Mouse (Mus musculus) lung, postnatal 14 days (tissue): ENCODE results near the gene Ank3.

Experiments
- DNase-seq: peaks from one replicate; pipeline ENCODE4 v3.0.0; 2021

Ank3 gene

DNA sequence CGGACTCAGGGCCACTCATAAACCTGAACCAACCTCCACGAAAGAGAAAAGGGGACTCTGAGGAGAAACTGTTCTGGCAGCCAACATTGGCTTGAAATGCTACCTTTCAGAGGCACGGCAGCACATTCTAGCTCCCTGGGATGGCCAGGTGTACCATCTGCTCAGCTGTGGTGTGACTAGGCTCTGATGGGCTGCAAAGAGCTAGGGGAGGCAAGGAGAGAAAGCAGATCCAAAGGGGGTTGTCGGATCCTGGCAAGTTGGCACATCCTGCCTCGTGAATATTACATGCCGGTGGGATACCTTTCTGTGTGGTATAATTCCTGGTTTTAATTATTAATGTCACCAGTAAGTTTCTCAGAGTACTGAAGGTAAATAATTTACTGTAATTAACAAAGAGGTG lies 548.5 kb downstream of the Ank3 start:
- DNase-seq: no peak

DNA sequence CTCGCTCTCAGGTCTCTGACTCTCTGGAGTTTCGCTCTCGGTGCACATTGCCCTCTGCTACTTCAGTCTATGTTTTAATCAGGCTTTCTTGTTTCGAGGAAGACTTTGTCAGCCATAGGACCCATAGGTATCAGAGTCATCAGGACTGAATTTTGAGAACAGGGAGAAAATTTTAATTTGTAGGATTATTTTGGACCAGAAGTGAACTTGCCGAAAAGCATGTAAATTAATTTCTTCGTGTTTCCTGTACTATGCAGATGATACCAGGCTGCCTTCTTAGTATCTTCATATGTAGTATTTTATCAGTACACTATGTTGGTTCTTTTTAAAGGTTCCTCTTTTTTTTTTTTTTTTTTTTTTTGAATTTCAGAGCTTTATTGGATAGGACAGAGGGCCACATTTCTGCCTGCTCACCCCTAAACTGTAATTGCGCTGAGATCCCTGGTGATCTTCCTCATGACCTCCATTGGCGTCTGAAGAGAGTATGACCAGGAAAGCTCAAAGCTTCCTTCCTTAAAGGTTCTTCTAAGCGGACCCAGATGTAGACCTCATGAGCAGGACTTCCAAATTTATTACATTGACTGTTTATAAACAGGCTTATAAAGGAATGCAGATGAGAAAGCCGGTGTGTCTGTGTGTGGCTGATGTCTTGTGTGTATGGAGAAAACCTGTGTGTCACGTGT lies 551.8 kb downstream of the Ank3 start:
- no peak for DNase-seq

- DNase-seq: no peak
Measured at GRCm38 (mm10) chr10:69950919-69951236, 552.3 kb downstream of the Ank3 start.

DNA sequence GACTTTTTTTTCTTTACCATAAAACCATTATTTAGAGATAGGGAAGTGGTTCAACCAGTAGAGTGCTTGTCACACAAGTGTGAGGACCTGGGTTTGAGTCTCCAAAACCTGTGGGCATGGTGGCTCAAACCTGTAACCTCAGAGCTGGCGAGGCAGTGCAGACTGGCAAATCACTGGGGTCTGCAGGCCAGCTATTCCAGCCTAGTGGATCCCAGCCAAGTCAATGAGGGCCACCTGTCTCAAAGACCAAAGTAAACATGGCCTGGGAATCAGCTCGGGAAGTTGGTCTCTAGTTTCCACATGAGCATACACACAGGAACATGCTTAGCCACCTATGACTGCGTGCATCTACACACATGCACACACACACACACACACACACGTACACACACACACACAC lies 552.9 kb downstream of the Ank3 start:
- DNase-seq: no peak

DNA sequence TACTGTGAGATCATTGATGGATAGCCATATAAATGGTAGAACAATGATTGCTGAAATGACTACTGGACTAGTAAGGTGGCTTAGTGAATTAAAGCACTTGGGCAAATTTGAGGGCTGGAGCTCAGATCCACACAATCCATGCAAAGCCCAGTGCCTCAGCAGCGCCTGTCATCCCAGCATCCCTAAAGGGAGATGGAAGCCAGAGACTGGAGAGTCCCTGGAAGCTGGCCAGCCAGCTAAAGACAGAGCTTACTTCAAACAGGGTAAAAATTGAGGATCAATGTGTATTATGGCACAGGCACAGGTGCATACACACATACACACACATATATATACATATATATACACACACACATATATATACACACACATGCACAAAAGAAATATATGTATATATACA lies 553.7 kb downstream of the Ank3 start:
- no peak for DNase-seq

DNA sequence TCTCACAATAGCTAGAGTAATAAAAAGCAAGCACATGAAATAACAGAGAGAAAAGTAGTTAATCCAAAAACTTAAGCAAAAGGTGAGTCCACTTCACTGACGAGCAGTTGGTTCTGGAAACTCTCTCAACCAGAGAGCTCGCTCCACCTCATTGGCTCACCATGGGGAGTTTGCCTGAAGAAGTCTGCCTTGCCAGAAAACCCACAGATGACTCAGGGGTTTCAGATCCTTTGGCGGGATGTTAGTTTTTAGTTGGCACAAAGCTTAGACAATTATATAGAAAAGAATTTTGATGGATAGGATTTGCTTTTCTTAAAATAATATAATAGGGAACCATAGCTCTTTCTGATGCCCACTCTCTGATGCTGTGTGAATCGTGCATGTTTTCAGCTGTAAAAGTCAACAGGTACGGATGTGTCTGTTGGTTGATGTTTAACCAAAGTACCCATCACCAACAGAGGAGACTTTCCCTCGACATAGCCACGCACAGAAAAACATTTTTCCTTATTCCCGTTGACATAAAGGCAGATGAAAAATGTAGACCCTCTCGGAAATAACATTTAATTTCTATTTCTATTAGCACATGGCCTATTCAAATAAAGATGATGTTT lies 556.2 kb downstream of the Ank3 start:
- no peak for DNase-seq

- DNase-seq: no peak
Measured at GRCm38 (mm10) chr10:69962226-69962625, 563.7 kb downstream of the Ank3 start.

- DNase-seq: no peak
Measured at GRCm38 (mm10) chr10:69962976-69963375, 564.4 kb downstream of the Ank3 start.

DNA sequence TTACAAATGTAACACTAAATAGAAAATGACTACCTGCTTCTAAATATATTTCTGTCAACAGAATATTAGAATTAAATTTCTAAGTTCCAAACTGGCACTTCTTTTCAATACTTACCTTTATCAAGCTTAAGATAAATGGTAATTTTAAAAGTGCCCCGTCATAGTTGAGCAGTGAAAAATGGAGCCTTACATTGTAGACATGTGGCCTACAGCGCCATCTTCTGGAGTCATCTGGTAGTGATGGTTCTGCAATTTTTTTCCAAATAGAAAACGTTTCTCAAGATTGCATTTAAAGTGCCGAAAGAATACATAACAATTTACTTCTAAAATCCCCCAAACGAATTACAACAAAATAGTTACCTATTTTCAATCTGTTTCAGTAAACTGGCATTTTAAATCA lies 566.0 kb downstream of the Ank3 start:
- DNase-seq: peak; percentile 63

GRCm38 (mm10) chr10:69965085-69965484 lies 566.5 kb downstream of the Ank3 start:
- DNase-seq: no peak

- no peak for DNase-seq
Measured at GRCm38 (mm10) chr10:69967994-69968393, 569.4 kb downstream of the Ank3 start.

DNA sequence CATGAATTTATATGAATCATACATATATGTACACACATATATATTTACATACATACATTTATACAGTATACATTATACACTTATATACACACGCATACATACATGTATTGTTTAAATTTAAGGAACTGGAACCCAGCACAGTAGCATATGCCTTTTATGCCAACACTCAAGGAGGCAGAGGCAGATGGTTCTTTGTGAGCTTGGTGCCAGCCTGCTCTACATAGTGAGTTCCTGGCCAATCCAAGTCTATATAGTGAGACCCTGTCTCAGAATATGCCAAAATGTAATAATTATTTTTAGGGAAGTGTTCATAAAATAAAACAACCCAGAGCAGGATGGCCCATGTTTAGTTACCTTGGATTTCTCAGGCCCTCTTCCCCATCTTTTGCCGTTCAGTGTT lies 581.1 kb downstream of the Ank3 start:
- no peak for DNase-seq

DNA sequence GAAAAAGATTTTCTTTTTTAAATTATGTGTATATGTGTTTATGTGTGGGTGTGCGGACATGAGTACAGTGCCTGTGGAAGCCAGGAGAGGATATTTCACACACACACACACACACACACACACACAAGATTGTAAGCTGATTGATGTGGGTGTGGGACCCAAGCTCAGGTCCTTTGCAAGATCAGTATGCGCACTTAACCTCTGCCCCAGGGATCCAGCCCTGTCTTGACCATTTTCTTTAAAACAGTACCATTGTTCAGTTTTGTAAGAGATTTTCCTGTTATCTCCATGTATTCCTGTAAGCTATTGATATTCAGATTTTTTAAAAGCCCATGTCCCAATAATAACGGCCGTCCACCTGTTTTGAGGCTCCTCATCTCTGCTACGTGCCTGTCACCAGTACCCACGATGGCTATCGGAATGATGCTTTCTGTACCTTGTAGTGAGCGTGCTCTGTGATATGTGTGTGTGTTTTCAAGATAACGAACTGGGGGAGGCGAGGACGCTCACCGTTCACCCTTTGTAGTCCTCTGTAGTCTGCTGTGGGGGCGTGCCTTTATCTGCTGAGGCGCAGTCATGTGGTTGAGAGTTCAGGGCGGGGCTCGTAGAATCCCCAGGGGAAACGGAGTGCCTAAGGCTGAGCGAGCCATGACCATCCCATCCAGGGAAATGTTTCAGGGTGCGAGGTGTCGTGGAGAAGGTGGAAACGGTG lies 583.0 kb downstream of the Ank3 start:
- no peak for DNase-seq

DNA sequence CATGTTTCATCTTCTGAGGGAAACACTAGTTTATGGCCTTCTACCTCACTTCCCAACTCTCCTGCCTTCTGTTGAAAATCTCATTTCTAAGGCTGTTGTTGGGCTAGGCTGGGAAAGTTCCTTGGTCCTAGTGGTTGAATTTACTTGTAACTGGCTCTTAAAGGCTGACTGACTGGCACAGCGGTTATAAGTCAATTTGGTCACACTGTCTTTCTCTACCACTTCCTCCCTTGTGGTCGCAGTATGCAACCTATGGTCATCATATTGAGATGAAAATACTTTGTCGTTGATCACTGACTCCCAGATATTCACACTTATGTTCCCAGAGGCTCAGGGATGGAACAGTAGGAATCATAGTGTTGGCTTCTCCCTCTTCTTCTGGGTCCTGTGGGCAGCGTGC lies 584.1 kb downstream of the Ank3 start:
- DNase-seq: no peak

DNA sequence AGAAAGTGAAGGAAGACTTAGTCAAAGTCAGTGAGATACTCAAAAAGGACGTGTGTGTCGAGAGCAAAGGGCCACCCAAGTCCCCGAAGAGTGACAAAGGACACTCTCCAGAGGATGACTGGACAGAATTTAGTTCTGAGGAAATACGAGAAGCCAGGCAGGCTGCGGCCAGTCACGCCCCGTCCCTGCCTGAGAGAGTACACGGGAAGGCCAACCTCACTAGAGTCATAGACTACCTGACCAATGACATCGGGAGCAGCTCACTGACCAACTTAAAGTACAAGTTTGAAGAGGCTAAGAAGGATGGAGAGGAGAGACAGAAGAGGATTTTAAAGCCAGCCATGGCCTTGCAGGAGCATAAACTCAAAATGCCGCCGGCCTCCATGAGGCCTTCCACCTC lies 588.9 kb downstream of the Ank3 start:
- DNase-seq: no peak

DNA sequence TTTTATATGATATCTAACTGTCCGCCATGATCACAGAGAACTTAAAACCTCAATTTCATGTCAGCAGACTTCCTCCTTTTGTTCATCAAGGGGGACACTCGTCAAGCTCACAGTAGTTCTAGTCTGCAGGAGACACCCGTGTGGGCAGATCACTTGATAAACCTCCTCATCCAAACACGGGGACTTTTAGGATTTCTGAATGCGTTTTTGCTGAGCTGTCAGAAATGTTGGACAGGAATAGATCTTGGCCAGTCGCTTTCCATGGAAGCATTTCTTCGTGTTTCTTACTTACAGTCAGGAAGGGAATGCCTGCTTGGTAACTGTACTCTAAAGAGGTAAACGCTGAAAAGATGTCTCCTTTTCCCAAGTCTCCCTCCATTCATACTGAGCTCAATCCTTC lies 598.5 kb downstream of the Ank3 start:
- no peak for DNase-seq

DNA sequence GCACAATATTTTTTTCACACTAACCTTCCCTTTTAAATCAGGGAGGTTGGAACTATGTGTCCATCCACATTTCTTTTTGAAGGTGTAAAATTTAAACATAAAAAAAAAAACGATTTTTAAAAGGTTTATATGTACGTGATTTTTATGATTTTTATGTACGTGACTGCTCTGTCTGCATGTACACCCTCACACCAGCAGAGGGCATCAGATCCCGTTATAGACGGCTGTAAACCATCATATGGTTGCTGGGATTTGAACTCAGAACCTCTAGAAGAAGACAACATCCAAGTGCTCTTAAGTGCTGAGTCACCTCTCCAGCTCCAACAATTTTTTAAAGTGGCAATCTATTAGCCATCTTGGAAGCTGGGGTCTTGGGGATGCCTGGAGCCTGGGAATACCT lies 605.5 kb downstream of the Ank3 start:
- no peak for DNase-seq

DNA sequence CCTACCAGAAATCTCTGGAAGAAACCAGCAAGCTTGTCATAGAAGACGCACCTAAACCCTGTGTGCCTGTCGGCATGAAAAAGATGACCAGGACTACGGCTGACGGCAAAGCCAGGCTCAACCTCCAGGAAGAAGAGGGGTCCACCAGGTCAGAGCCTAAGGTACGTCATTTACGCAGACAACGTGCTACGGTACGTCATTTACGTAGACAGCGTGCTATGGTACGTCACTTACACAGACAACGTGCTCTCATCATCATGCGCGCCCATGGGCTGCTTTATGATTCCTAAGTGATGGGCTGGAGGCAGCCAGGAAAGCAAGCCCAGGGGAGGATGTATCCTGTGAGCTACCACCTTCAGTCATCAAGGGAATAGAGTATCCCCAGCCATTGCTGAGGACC lies 606.3 kb downstream of the Ank3 start:
- DNase-seq: no peak

- no peak for DNase-seq
Measured at GRCm38 (mm10) chr10:70006380-70006779, 607.8 kb downstream of the Ank3 start.

- DNase-seq: no peak
Measured at GRCm38 (mm10) chr10:70011738-70012137, 613.2 kb downstream of the Ank3 start.

GRCm38 (mm10) chr10:70013931-70014330 lies 615.4 kb downstream of the Ank3 start:
- no peak for DNase-seq

DNA sequence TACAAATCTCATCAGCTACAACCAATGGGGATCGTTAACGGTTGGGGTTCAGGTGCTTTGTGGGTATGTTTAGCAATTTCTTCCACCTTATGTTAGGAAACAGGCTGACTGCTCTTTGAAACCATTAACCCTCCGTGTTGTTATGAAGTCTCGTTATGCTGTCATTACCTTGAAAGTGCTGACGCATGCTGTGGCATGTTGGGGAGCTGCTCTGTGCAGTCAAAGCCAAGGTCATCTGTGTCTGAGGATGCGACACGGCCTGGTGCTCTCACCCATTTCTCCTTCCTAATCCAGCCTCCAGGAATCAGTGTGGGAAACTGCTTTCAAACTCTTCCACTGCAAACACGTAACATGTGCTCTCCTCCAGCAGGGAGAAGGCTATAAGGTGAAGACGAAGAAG lies 616.6 kb downstream of the Ank3 start:
- no peak for DNase-seq

GRCm38 (mm10) chr10:70018691-70019090 lies 620.1 kb downstream of the Ank3 start:
- no peak for DNase-seq

DNA sequence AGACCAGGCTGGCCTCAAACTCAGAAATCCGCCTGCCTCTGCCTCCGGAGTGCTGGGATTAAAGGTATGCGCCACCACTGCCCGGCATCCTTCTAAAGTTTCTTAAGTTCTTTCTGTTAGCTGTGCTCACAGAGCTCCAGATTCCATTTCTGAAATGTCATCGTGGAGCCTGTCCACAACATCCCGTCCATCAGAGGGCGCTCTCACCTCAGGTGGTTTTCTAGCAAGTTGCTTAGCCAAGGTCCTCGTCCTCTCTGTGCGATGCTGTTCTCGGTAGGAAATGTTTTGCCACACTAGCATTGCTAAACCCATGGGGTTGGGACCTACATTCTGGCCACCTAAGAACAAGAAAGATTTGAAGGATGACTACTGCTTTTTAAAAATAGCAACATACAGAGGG lies 623.1 kb downstream of the Ank3 start:
- DNase-seq: peak; percentile 80

DNA sequence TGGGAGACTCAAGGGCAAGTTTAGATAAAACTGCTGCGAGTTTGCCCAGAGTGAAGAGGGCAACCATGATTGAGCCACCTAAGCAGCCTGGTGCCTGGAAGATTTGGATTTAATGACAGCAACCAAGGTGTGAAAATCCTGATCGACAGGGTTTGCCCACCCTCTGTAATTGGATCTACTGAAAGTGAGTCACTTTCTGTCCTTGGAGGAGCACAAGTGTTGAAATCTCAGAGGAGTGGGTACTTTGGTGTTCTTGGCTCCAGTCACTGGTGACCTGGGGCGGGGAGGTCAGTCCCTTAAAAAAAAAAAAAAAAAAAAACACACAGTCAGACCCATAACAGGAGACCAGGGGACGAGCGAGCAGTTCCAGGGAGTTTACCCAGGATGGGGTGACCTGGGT lies 624.0 kb downstream of the Ank3 start:
- DNase-seq: peak; percentile 13
